Mouse (Mus musculus) naive thymus-derived CD4-positive, alpha-beta T cell, adult 2 months (primary cell): ENCODE measurements at regions not wholly inside any gene's neighbourhood (a gene's known extent, or its start where the extent isn't known, plus 50 kb on each side); places are given as distances from the start of the nearest gene placed in this dataset.
A peak's percentile ranks its signal among the peaks of the same experiment; 100 is the strongest.
"Not testable (repeated sequence)": the region's sequence is repeated elsewhere in the genome, so short reads cannot be mapped to it uniquely, and the experiment has no call there.

Experiments used
- DNase-seq: peaks from one replicate; pipeline ENCODE4 v3.0.0-alpha.2; 2011; ENCODE audit warnings: low read depth

DNA sequence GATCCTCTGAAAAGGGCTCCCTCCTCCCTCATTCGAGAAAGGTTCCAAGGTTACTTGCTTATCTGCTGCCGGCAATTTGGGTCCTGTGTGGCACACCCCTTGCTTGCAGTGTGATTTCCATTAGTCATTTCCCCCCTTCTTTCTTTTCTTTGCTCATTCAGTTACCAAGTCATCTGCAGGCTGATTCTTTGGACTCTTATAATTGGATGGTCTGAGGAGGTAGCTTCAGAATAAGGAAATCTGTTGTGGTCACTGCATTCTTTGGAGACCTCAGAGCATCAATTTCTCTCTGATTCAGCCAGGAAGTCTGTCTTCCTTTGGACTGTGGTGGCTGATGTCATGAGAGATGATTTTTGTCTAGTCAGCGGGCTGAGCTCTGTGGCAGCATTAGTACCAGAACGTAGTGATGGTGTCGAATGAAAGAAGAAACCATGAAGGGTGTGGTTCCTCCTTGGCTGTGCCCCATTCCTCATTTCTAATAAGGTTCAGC is 91.4 kb upstream of the Mdm1 start:
- DNase-seq = peak; percentile 54

- DNase-seq = no peak
These were observed 89.6 kb upstream of the Mdm1 start for GRCm38 (mm10) chr10:118052042-118052441.

- DNase-seq = no peak
These were observed 89.1 kb upstream of the Mdm1 start for GRCm38 (mm10) chr10:118052477-118052876.

DNA sequence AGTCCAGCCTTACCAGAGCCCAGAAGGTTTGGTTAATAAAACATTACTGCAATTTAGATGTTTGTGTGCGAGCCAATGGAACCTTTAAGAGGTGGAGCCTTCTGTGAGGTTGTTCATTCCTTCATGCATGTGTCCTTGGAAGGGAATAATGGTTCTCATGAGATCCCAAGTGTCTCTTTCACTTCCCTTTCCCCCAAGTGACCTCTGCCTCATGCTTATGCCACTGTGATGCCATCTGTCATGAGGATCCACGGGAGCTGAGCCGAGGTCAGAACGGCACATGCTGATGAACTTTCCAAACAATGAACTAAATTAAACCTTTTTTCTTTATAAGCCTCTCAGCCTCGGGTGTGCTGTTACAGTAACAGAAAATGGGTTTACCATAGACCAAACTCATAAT is 88.6 kb upstream of the Mdm1 start:
- DNase-seq = no peak

DNA sequence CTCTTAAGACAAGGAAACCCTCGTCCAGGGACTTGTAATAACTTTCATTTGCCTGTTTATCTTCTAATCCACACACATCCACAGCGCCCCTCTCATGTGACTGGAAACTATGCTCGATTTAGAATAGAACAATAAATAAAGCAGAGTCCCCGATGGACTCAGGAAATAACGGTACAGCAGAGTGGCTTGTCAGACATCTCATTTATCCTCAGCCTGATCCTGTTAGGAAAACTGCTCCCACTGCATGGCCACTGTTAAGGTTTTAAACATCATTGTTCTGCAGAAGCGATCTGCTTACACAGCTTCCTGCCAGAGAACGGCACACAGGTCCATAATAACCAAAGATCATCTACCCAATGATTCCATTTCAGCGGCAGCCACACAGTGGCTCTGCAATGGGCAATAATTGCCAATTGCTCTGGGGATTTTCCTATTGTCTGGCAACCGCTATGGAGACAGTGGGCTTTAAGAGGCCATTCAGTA is 84.8 kb upstream of the Mdm1 start:
- DNase-seq = no peak

DNA sequence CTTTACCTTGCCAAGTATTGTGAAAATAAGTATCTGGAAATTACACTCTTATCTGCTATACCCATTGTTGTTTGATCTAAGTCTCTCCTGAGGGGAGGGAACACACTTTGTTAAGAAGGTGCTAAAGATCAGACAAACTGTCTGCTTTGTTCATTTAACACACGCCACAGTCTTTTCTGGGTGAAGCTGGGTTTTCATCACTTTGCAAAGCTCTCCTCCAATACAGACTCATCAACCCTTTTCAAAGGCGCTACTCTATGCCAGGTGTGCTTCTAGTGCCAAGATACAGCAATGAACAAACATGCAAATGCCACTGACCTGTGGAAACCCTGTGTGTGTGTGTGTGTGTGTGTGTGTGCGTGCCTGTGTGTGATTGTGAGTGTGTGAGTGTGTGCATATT is 84.1 kb upstream of the Mdm1 start:
- peak; percentile 80 for DNase-seq

- peak; percentile 87 for DNase-seq
These were observed 76.8 kb upstream of the Mdm1 start for GRCm38 (mm10) chr10:118064816-118065216.

DNA sequence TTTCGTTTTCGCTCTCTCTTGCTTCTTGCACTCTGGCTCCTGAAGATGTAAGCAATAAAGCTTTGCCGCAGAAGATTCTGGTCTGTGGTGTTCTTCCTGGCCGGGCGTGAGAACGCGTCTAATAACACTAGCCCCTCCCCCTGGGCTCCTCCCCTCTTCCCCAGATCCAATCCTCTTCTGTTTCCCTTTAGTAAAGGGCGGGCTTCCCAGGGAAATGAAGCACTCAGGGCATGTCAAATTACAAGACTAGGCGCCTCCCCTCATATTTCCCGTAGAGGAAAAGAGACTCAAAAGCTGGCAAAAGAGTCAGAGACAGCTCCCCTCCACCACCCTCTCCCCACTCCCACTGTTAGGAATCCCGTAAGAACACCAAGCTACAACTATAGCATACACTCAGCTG is 65.3 kb upstream of the Mdm1 start:
- not testable (repeated sequence) for DNase-seq

DNA sequence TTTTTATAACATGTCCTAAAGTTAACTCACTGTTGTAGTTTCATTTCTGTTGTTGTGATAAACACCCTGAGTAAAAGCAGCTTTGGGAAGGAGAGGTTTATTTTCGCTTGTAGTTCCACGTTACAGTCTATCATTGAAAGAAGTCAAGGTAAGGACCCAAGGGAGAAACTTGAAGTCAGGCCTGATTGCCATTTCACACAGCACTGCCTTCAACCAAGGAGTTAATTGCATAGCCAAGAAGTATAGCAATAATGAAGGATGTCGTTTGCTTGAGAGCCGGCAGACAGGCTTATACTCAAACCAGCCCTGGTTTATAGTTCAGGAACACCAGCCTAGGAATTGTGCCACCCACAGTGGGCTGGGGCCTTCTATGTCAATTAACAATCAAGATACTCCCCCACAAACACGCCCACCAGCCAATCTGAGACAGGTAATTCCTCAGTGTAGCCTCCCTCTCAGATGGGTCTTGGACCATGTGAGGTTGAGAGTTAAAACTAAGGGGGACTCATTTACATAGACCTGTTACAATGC is 59.9 kb upstream of the Mdm1 start:
- no peak for DNase-seq

DNA sequence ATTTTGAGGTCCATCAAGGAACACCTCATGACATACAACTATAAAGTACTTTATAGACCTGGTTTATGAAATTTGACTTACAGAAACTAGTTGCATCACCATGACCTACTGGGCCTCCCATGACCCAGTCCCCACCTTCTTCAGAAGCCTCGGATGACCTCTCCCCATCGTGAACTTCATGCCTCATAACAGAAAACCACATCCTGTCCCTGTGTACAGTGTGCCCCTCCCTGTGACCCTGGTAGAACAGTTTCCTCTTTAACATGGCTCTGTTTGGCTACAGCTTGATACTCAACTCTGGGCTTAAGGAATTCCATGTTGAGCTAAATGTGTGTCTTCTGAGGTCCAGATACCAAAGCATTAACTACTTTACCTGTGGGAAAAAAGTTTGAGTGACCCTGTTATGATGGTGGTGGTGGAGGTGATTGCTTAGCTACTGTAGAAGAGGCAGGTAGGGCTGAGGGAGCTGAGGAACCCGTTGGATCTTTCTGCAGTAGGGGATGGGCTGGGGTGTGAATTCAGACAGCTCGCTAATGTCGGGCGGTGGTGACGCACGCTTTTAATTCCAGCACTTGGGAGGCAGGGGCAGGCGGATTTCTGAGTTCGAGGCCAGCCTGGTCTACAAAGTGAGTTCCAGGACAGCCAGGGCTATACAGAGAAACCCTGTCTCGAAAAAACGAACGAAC is 58.4 kb upstream of the Mdm1 start:
- peak; percentile 89 for DNase-seq

DNA sequence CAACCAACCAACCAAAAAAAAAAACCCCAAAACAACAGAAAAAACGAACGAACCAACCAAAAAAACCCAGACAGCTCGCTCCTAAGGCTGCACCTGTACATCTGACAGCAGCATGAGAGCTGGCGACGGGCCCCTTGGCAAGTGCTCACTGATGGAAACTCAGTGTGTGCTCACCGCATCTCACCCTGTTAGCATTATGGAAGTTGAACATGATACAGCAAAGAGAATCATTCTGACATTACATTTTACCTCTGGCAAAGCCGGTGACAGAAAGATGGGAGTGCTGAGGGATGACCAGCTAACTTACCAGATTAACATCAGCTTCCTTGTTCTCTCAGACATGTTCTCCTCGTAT is 57.9 kb upstream of the Mdm1 start:
- DNase-seq = peak; percentile 77

- DNase-seq = no peak
These were observed 56.3 kb upstream of the Mdm1 start for GRCm38 (mm10) chr10:118085046-118085983.

GRCm38 (mm10) chr10:118087570-118088340 is 53.9 kb upstream of the Mdm1 start:
- peak; percentile 61 for DNase-seq

- no peak for DNase-seq
These were observed 53.1 kb upstream of the Mdm1 start for GRCm38 (mm10) chr10:118088499-118088898.

- no peak for DNase-seq
These were observed 51.7 kb upstream of the Mdm1 start for GRCm38 (mm10) chr10:118089879-118090278.

- no peak for DNase-seq
These were observed 50.1 kb upstream of the Mdm1 start for GRCm38 (mm10) chr10:118091476-118091875.
